Mouse (Mus musculus) G1E (cell line): ENCODE measurements at regions not wholly inside any gene's neighbourhood (a gene's known extent, or its start where the extent isn't known, plus 50 kb on each side); places are given as distances from the start of the nearest gene placed in this dataset.

Source experiments
- CTCF ChIP-seq: IDR thresholded peaks from 2 replicates; pipeline ENCODE4 v1.5.1; 2012; ENCODE audit warnings: low read depth, low read length, inconsistent platforms, mixed read lengths
- GATA1 ChIP-seq: IDR thresholded peaks from 2 replicates; pipeline ENCODE4 v1.6.1; 2012; ENCODE audit warnings: borderline replicate concordance, low read length, inconsistent platforms, mixed read lengths
- TAL1 ChIP-seq: conservative IDR thresholded peaks from 2 replicates; pipeline ENCODE4 v1.6.1; 2012; ENCODE audit warnings: low read depth, low read length, inconsistent platforms, mixed read lengths

DNA sequence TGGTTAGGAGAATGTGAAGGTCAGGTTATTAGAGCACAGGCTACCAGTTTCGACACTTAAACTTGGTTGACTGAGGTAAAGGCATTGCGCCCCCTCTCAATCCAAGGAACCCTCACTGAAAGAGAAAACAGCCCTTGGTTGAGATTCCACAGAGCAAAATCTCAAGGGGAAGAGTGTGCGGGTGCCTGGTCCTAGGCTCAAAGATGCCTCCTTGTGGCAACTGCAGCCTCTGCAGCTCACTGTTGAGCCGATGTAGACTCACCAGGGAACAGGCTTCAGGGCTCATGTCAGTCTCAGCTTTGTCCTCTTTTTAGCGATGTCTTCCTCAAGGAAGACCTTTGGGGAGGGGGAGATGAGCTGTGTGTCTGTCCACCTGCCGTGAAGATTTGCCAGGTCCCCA is 63.8 kb upstream of the Rnf24 start:
- TF ChIP-seq TAL1 (no peak), CTCF (no peak), GATA1 (no peak)
